Mouse (Mus musculus) CD4-positive helper T cell, adult 2 months (primary cell): Measurements from ENCODE around the gene Elp4.

Experiments used
- DNase-seq: peaks from one replicate; pipeline ENCODE4 v3.0.0-alpha.2; 2012; ENCODE audit warnings: low read depth, missing footprints, low spot score

Gene Elp4

DNA sequence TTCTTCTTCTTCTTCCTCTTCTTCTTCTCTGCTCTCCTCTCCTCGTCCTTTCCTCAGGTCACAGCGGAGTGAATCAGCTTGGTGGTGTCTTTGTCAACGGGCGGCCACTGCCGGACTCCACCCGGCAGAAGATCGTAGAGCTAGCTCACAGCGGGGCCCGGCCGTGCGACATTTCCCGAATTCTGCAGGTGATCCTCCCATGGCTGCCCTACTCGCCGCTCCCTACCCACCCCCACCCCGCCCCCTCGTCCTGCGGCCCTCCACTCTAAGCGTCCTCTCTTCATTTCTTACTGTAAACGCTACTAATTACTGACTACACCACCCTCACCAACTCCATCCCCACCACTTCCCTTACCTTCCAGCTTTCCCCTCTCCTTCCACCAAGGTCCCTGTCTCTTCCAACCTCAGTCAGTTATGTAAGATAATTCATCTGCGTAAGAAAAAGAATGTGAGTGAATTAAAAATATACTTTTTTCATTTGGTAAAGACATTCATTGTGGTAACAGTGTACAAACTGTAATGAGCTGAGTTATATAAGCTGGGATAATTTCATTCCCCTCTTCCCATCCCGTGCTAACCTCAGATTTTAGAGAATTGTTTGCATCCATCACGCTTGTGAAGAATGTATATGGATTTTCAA lies 220.5 kb downstream of the Elp4 start:
- DNase-seq = no peak

DNA sequence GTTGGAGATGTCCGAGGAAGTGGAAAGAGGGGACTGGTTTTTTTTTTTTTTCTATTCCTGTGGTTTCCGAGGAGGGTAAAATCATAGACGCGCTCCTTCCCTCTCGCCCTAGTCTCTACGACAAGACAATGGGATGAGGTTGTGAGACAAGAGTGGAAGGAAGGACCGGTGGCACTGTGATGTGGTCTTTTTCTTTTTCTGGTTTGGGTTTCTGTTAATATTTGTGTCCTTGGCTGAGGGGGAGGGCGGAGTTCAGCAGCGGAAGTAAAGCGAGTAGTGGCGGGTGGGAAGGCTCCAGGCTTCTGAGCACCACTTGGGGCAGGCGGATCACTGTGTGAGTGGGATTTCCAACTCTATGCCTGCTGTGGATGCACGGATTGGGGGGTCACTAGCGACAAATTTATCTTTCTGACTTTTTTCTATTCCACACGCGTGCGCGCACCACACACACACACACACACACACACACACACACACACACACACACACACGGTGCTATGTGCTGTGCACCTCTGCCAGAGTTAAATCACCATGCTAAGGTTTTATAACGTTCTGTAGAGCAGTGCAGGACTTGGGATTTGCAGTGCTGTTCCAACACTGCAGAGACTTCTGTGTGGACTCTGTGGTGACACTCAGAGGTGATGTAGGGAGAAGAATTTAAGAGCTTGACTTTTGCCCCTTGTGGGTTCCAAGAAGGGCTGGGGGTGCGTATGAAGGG lies 221.6 kb downstream of the Elp4 start:
- DNase-seq = no peak

DNA sequence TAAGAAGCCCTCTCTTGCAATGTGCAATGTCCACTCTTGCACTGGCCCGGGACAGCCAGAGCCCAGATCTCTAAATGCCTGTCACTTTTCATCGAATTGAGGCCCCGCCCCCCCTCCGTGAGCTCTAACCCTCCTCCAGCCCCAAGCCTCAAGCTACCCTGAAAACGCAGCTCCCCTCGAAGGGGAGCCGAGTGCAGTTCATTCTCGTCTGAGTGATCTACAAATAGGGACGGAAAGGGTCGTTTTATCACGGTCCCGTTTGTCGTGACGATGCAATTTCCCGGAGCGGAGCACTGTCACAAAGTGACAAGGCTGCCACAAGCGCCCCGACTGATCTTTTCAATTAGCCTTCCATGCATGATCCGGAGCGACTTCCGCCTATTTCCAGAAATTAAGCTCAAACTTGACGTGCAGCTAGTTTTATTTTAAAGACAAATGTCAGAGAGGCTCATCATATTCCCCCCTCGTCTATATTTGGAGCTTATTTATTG lies 222.3 kb downstream of the Elp4 start:
- no peak for DNase-seq

DNA sequence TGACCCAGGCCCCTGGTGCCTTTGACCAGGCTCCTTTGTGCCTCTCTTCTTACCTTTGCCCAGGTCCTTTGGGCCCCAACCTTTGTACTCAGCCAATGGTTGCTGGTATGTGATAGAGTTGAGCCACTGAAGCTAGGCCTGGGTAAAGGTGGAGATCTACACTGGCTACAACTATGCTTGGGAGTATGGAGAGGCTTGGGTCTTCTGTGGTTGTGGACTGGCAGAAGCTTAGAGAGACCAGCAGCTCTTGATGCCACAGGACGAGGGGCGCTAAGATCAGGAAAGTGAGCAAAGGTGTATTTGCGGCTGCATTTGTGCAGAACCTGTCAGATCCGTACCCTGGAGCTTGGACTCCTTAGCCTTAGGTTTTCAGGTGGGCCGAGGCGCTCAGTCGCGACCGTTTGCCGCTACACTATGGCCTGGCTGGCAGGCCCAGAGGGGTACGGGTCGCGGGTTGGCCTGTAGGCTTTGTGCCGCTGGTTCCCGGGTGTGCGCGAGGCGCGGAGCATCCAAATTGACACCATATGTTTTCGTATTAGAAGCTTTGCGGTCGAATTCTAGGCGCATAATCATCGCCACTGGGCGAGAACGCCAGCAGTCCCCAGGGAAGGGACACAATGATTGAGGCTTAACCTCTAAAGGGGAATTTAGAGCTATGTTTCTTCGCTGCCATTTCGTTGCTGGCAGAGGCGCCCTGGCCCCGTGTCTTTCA lies 223.2 kb downstream of the Elp4 start:
- DNase-seq = no peak

DNA sequence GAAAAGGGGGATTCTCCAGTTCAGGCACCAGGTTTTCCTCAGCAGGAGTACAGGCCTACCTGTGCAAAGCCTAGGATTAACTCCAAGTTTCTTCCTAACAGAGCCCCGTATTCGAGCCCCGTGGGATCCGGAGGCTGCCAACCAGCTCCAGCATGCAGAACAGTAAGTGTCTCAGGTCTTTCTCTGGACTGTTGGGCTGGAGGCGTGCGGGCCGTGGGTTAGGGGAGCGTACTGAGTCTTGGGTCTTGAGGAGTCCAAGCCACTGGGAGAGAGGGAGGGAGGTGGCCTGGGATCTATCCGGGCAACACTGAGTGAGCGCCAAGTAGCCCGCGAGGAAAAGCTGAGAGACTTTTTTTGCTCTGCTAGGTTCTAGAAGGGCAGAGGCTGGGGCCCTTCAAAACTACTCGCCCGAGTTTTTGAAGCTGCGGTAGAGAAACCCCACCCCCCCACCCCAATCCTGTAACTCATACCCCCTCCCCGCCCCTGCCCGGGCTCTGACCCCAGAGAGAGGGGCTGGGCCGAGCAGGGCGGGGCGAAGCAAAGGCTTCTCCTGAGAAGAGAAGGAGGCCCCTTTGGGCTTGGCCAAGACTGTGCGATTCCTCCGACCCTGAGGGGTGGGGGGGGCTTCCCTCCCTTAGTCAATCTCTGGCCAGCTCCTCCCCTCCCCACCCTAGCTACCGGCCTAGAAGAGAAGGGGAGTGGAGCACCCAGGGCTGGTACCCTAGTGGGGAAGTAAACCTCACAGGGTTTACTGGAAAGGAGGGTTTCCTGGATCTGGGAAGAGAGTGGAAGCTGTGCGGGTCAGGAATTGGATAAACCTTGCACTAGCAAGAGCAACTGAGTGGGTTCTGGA lies 224.0 kb downstream of the Elp4 start:
- no peak for DNase-seq

DNA sequence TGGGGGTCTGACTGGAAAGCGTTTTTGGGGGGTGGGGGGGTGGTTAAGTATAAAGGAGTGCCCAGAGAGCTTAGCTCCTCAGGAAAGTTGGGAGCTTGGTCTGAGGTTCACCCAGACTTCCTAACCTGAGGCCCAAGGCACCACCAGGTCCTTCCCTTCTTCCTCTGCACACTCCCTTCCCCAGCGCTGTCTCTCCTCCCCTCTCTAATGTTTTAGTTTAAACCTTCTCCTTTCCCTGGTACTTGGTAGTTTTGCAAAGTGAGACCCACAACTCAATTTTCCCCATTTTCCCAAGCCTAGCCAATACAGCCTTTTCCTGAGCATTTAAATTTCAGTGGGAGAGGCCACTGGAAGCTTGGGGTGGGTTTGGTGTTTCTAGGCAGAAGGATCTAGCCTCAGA lies 225.0 kb downstream of the Elp4 start:
- DNase-seq = no peak

DNA sequence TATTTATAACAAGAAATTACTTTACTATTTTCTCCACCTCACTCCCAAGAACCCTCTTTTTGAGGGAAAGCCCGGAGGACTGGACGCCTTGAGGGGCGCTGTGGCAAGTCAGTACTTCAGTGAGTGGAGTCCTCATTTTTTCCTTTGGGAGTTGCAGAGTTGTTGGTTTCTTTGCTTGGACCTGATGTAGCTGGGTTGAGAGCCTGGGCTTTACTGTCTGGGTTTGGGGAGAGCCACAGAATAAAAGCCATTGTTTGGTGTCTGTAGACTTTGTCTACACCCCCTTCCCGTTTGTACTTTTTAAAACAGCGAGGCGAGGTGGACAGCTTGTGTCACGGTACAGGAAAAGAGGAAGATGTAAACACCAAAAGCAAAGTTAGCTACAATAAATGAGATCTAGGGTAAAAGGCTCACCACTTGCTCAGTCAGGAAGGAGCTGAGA lies 225.5 kb downstream of the Elp4 start:
- DNase-seq = no peak

DNA sequence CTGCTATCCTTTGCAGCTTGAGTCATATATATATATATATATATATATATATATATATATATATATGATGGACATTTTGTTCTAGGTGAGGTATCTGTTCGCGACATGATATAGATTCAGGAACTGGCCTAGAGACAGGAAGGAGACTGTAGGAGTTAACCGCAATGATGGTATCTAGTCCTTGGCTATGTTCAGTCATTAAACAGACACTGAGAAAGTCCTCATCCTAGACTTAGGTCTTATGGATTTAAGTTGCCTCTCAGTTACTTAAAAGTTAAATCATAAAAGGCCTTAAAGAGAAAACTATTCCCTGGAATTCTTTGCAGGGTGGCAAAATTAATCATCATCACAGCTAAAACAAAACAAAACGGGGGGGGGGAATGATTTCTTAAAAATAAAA lies 226.1 kb downstream of the Elp4 start:
- no peak for DNase-seq

DNA sequence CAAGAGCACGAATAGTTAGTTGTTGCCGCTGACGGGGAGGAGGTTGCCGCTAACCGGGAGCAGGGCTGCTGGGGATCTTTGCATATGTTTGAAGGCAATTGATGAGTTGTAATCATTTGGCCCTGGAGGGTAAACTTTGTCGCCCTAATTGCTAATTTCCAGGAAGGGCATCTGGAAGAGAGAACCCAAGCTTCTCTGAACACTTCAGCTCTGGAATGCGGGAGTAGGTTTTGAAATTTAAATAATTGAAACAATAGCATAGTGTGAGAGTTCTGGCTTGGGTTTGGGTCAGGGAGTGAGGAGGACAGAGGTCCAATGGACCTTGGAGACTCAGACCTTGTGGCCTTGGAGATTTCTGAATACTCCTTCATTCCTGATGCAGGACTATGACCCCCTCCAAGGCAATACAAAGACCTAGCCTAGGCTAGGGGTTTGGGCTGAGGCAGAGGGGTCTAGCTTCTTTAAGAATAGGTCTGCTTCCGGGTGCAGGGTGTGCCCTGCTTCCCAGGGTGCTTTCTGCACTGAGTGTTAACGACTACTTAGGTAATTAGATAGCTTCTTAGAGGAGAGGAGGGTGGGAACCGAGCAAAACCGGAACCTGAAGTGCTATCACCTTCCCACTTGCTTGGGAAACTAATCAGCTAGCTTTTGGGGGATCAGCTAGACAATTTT lies 226.8 kb downstream of the Elp4 start:
- DNase-seq = no peak

DNA sequence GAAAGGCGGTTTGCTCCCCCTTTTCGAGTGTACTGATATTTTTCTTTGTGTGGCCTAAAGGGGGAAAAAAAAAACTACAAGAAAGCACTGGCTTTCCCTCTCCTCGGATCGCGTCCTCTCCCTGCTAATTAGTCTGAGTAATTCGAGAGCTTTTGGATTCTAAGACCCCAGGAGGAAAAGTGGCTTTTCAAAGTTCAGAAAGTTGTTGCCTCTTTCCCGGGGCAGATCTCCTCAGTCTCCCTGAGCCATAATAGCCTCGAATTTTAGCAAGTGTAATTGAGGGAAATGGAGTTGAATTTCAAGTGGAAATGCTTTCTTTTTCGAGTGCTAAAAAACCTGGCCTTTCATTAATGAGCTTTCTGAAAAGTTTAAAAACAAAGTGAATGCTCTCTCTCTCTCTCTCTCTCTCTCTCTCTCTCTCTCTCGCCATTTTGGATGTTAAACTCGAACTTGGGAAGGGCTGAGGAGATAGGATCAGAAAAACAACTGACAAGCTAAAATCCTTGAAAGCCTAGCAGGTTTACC lies 227.4 kb downstream of the Elp4 start:
- DNase-seq = no peak

DNA sequence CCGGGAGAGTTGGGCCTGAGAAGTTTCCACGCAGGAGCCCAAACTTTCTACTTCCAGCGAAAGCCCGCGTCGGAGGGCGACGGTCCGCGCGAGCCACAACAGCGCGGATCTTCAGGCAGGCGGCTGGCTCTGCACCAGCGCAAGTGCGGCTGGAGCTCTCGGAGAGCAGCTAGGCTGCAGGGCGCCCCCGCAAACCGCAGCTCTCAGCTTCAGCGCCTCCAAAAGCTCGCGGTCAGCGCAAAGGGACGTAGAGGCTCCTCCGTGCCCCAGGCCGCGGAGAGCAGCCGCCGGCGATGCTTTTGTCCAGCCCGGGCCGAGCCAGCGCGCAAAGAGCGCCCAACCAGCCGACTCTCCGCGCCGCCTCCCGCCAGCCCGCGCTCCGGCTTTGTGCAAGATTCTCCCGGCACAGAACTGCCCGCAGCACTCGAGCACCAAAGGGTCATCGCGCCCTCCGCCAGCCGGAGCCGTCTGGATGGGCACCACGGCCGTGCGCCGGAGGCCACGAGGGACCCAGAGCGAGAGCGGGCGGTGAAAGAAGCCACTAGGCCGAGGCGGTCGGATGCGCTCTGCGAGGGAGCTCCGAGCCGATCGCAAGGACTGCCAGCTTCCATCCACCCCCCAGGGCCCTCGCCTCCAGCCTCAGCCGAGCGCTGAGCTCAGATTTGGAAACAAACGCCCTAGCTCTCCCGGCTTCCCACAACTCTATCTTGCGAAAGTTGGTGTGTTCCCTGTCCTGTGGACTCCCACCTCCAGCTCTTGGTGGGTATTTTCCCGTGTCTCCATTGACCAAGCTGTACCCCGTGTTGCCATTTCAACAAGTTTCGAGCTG lies 228.1 kb downstream of the Elp4 start:
- DNase-seq = no peak

DNA sequence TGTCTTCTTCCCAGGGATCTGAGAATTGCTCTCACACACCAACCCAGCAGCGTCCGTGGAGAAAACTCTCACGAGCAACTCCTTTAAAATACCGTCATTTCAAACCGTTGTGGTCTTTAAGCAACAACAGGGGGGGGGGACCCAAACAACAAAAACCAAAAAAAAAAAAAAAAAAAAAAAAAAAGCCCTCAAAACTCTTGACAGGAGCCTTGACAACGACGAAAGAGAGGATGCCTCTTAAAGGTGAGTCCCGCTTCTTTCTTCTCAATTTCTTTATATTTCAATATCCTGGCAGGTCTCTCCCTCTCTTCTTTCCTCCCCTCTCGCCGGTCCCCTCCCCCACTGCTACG lies 228.7 kb downstream of the Elp4 start:
- DNase-seq = no peak

DNA sequence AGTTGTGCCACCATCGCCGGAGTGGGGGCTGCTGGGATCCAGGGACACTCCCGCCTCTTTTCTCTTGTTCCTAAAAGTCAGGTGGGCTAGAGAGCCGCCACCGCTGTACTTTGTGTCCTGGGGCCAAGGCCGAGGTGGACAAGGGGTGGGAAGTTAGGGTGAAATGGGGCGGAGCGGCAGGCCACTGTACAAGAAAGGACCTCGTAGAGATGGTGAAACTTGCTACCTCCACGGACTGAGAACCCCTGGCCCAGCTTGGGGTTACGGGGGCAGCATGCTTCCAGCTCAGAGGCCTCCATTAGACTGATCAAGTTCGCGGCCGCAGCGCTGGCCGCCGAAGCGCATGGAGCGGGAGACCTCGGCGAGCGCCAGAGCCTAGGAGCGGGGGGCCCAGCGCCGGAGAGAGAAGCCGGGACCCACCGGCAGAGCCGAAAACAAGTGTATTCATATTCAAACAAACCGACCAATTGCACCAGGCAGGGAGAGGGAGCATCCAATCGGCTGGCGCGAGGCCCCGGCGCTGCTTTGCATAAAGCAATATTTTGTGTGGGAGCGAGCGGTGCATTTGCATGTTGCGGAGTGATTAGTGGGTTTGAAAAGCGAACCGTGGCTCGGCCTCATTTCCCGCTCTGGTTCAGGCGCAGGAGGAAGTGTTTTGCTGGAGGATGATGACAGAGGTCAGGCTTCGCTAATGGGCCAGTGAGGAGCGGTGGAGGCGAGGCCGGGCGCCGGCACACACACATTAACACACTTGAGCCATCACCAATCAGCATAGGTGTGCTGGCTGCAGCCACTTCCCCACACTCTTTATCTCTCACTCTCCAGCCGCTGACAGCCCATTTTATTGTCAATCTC lies 229.3 kb downstream of the Elp4 start:
- DNase-seq = peak; percentile 35

DNA sequence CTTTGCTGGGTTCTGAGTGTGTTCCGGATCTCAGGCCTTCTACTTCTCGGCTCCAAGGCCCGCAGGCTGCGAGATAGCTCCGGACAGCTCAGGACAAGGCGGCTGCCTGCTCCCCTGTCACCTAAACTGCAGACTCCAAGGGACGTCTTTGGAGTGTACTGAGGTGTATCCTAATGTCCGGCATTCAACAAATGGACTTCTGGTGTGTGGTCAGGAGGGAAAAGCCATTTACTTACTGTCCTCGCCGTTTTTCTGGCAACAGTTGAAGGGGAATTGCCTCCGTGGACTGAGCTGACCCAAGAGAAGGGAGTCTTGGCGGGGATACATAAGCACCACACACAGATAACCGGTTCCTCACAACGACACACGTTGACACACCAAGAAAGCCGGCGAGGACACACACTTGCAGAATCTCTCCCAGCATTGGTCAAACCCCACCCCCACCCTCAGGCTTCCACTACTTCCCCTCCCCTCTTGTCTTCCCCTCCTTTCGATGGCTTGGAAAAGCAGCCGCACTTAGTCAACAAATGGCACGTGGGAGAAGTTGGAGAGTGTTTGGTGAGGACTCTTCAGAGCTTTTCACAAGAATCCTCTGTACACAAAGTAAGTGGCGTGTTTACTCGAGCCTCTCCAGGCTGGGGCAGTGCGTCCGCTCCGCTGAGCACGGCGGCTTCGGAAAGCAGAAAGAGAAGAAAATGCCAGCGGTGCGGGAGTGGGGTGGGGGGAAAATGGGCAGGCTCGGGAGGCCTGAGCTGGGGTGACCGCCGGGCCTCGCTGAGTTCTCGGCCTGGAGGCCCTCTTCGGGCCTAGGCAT lies 230.1 kb downstream of the Elp4 start:
- no peak for DNase-seq

DNA sequence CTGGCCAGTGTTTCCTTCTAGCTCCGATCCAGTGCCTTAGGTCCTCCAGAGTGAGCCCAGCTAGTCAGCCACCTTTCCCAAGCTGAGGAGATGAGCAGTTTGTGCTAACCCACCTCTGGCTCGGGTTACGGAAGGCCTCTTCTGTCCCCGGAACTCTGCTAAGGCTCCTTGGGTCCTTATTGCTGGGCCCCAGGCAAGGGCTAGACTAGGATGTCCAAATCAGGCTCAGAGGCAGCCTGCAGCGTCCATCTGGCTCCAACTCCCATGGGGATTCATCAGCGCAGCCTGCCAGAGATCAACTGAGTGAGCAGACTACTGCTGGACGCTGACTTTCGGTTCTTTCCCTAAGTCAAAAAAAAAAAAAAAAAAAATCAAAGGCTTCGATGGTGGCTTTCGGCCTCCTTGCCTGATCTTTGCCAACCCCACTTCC lies 230.7 kb downstream of the Elp4 start:
- DNase-seq = no peak

DNA sequence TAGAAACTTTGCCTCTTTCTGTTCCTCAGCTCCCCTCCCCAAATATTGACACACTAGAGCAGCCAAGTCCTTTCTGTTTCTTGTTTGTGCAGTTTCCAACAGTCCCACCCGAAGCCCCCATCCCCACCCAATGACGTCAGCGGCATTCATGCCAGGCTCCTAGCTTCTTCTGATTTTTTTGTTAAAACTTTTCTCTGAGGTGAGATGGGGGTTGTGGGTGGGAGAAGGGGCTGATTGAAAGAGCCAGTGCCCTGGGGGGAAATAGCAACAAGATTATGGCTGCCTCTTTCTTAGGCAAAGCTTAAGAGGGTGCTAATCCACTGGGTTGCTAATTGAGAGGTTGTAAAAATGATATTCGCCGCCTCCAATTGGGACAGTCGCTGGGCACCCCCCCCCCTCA lies 231.3 kb downstream of the Elp4 start:
- DNase-seq = no peak

DNA sequence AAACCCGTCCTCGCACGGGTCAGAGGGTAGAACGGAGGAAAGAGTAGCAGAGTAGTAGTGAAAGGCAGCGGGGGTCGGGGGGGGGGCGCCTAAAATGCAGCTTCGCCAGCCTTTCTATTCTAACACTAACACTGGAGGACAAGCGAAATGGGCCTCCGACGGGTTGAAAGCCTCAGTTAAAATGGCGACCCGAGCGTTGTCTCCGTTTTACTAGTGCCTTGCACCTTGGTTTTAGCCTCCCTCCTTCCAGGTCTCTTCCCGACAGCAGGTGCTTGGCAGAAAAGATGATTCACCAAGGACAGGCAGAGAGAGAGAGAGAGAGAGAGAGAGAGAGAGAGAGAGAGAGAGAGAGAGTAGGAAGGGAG lies 231.8 kb downstream of the Elp4 start:
- no peak for DNase-seq

DNA sequence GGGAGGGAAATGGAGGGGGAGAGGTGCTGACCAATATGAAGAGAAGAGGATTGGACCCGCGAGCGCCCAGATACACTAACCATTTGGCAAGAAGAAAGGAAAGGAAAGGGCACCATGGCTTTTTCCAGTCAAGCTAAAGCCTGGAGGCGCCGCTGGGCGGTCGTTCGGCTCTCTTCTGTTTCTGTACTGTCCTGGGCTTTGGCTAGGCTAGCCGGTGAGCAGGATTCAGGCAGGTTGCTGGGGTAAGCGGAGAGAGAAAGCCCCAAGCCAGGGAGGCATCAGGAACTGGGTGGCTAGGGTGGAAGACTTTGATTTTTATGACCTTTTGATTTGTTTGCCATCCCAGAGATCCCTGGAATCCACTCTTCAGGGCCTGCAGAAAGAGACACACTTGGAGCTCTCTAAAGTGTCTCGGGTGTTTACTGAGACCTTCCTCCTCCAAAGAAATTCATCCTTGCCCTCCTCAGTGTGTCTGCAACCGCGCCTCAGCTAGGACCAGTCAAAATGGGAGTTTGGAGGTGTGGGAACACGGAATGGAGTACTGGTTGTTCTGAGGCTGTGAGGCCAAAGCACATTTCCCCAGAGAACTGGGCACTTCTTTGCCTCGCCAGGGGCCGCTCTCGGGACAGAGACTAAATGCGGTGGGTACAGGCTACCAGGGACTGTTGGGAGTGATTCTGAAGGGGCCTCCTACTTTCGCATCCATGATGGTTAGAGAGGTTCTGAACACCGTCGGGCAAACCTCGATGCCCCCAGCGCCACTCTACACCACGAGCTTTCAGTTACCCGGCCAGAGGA lies 232.4 kb downstream of the Elp4 start:
- no peak for DNase-seq
